Mouse (Mus musculus) hindbrain, embryonic 12.5 days (tissue): ENCODE results near the gene Mgat5. TPM values are rescaled to one million over a fixed set of nuclear protein-coding genes. Genes with fewer than 3 reads are reported as not detected.

Experiments
- ATAC-seq: fragments of 200-750 bp; cut with Nextera tagmentation; 2 replicates; pipeline ENCODE4 v1.8.0; 2017; ENCODE audit warnings: moderate TSS enrichment; ENCODE audit not compliant: low FRiP score
- H3K27ac ChIP-seq: fragments of 300-500 bp; sonication (generic); 2 replicates; pipeline ENCODE4 v1.5.1; 2016; ENCODE audit warnings: mild to moderate bottlenecking
- H3K27me3 ChIP-seq: fragments of 300-500 bp; sonication (generic); 2 replicates; pipeline ENCODE4 v1.6.1; 2016; ENCODE audit warnings: mild to moderate bottlenecking
- H3K36me3 ChIP-seq: fragments of 300-500 bp; sonication (generic); 2 replicates; pipeline ENCODE4 v1.6.1; 2016; ENCODE audit warnings: mild to moderate bottlenecking
- H3K4me1 ChIP-seq: fragments of 300-500 bp; sonication (generic); 2 replicates; pipeline ENCODE4 v1.6.1; 2016
- H3K4me2 ChIP-seq: fragments of 300-500 bp; sonication (generic); replicated peaks from 2 replicates; pipeline ENCODE4 v1.6.1; 2016; ENCODE audit warnings: mild to moderate bottlenecking
- H3K4me3 ChIP-seq: fragments of 300-500 bp; sonication (generic); 2 replicates; pipeline ENCODE4 v1.5.1; 2016; ENCODE audit warnings: mild to moderate bottlenecking
- H3K9ac ChIP-seq: fragments of 300-500 bp; sonication (generic); 2 replicates; pipeline ENCODE4 v1.6.1; 2016; ENCODE audit warnings: mild to moderate bottlenecking, moderate library complexity
- H3K9me3 ChIP-seq: fragments of 300-500 bp; sonication (generic); replicated peaks from 2 replicates; pipeline ENCODE4 v1.6.1; 2016; ENCODE audit warnings: mild to moderate bottlenecking
- WGBS: fragments of 180-500 bp; shearing (Covaris S2); methylation state at CpG from one replicate; pipeline ENCODE4 v1.1.7; 2016; 5-methylcytosine and 5-hydroxymethylcytosine counted together
- polyA plus RNA-seq: library from polyadenylated mRNA; unstranded; fragments of >200 nt; fragmentation: Nextera tagmentation; extraction: Ambion mirVana; gene quantifications from 2 replicates; pipeline ENCODE4 v1.2.1, GENCODE M21; 2016

Mgat5 gene
- polyA plus RNA-seq, 1 experiment from 2014 or later: 10.3 TPM

GRCm38 (mm10) chr1:127414500-127414899 lies 209.7 kb downstream of the Mgat5 start:
- Histone ChIP-seq H3K4me3 (no peak overlapping the region), H3K27ac (peak overlapping the region; percentile 30; the same call in 1 of the 2 replicates), H3K9me3 (no peaks in the 10 kb centered on the region), H3K4me2 (no peak overlapping the region), H3K9ac (no peak overlapping the region), H3K4me1 (peaks cover 20% of the 10 kb centered on the region), H3K36me3 (peaks cover 23% of the 10 kb centered on the region), H3K27me3 (no peaks in the 10 kb centered on the region)
- no peak for ATAC-seq
- 50% methylated on average over 7 of the region's 7 CpGs for WGBS

GRCm38 (mm10) chr1:127415896-127416295 lies 211.1 kb downstream of the Mgat5 start:
- H3K4me3 ChIP-seq: no peak overlapping the region
- ATAC-seq: no peak
- no peak overlapping the region for H3K9ac ChIP-seq
- H3K4me2 ChIP-seq: no peak overlapping the region
- H3K4me1 ChIP-seq: peaks cover 31% of the 10 kb centered on the region
- no peaks in the 10 kb centered on the region for H3K27me3 ChIP-seq
- no peak overlapping the region for H3K27ac ChIP-seq
- WGBS: 76% methylated on average over 1 of the region's 1 CpGs
- H3K9me3 ChIP-seq: no peaks in the 10 kb centered on the region
- peaks cover 23% of the 10 kb centered on the region for H3K36me3 ChIP-seq

GRCm38 (mm10) chr1:127416971-127417370 lies 212.2 kb downstream of the Mgat5 start:
- WGBS: 86% methylated on average over 1 of the region's 1 CpGs
- no peaks in the 10 kb centered on the region for H3K9me3 ChIP-seq
- H3K4me3 ChIP-seq: no peak overlapping the region
- no peak for ATAC-seq
- no peak overlapping the region for H3K9ac ChIP-seq
- no peaks in the 10 kb centered on the region for H3K27me3 ChIP-seq
- H3K27ac ChIP-seq: no peak overlapping the region
- peaks cover 23% of the 10 kb centered on the region for H3K36me3 ChIP-seq
- no peak overlapping the region for H3K4me2 ChIP-seq
- peaks cover 28% of the 10 kb centered on the region for H3K4me1 ChIP-seq

- Histone ChIP-seq H3K9me3 (no peaks in the 10 kb centered on the region), H3K36me3 (peaks cover 11% of the 10 kb centered on the region; the same call in 1 of the 2 replicates), H3K9ac (no peak overlapping the region), H3K27ac (no peak overlapping the region), H3K27me3 (no peaks in the 10 kb centered on the region), H3K4me1 (peaks cover 27% of the 10 kb centered on the region), H3K4me2 (no peak overlapping the region), H3K4me3 (no peak overlapping the region)
- no peak for ATAC-seq
- 56% methylated on average over 4 of the region's 4 CpGs for WGBS
Observed at GRCm38 (mm10) chr1:127418916-127419575, 214.2 kb downstream of the Mgat5 start.

GRCm38 (mm10) chr1:127419581-127419980 lies 214.8 kb downstream of the Mgat5 start:
- Histone ChIP-seq H3K4me3 (no peak overlapping the region), H3K36me3 (peaks cover 11% of the 10 kb centered on the region; the same call in 1 of the 2 replicates), H3K4me2 (no peak overlapping the region), H3K4me1 (peaks cover 32% of the 10 kb centered on the region), H3K9ac (no peak overlapping the region), H3K9me3 (no peaks in the 10 kb centered on the region), H3K27me3 (no peaks in the 10 kb centered on the region), H3K27ac (no peak overlapping the region)
- no peak for ATAC-seq
- 30% methylated on average over 7 of the region's 7 CpGs for WGBS

- 41% methylated on average over 13 of the region's 13 CpGs for WGBS
- peaks cover 34% of the 10 kb centered on the region for H3K4me1 ChIP-seq
- peak; percentile 69 for ATAC-seq
Observed at GRCm38 (mm10) chr1:127420383-127420782, 215.6 kb downstream of the Mgat5 start.

GRCm38 (mm10) chr1:127420795-127421194 lies 216.0 kb downstream of the Mgat5 start:
- peak; percentile 36 for ATAC-seq
- Histone ChIP-seq H3K27me3 (no peaks in the 10 kb centered on the region), H3K27ac (peak overlapping the region; percentile 18; the same call in 1 of the 2 replicates), H3K9me3 (no peaks in the 10 kb centered on the region), H3K4me1 (peaks cover 34% of the 10 kb centered on the region), H3K4me3 (no peak overlapping the region), H3K36me3 (peaks cover 7% of the 10 kb centered on the region; the same call in 1 of the 2 replicates), H3K4me2 (0 out of 2 replicates have a peak overlapping the region, but pooled peaks have one; percentile 17), H3K9ac (no peak overlapping the region)
- 60% methylated on average over 14 of the region's 15 CpGs for WGBS

More at GRCm38 (mm10) chr1:127420383-127420782, 215.6 kb downstream of the Mgat5 start:
- H3K9ac ChIP-seq: no peak overlapping the region
- H3K27me3 ChIP-seq: no peaks in the 10 kb centered on the region
- peak overlapping the region; percentile 18; the same call in 1 of the 2 replicates for H3K27ac ChIP-seq
- H3K4me2 ChIP-seq: 0 out of 2 replicates have a peak overlapping the region, but pooled peaks have one; percentile 17
- no peak overlapping the region for H3K4me3 ChIP-seq
- H3K36me3 ChIP-seq: peaks cover 11% of the 10 kb centered on the region; the same call in 1 of the 2 replicates
- H3K9me3 ChIP-seq: no peaks in the 10 kb centered on the region

- Histone ChIP-seq H3K4me2 (no peak overlapping the region), H3K36me3 (peaks cover 5% of the 10 kb centered on the region; the same call in 1 of the 2 replicates), H3K9ac (no peak overlapping the region), H3K27ac (no peak overlapping the region), H3K27me3 (no peaks in the 10 kb centered on the region), H3K9me3 (no peaks in the 10 kb centered on the region), H3K4me3 (no peak overlapping the region), H3K4me1 (peaks cover 34% of the 10 kb centered on the region)
- no peak for ATAC-seq
- WGBS: 85% methylated on average over 4 of the region's 4 CpGs
Observed at GRCm38 (mm10) chr1:127422565-127422964, 217.8 kb downstream of the Mgat5 start.

- 42% methylated on average over 6 of the region's 6 CpGs for WGBS
- H3K4me3 ChIP-seq: no peak overlapping the region
- peak; percentile 67 for ATAC-seq
- H3K4me2 ChIP-seq: no peak overlapping the region
- H3K27ac ChIP-seq: no peak overlapping the region
- H3K9me3 ChIP-seq: no peaks in the 10 kb centered on the region
- no peak overlapping the region for H3K9ac ChIP-seq
- H3K4me1 ChIP-seq: peaks cover 22% of the 10 kb centered on the region
- no peaks in the 10 kb centered on the region for H3K36me3 ChIP-seq
- no peaks in the 10 kb centered on the region for H3K27me3 ChIP-seq
Observed at GRCm38 (mm10) chr1:127425021-127425532, 220.3 kb downstream of the Mgat5 start.

GRCm38 (mm10) chr1:127430290-127430689 lies 225.5 kb downstream of the Mgat5 start:
- Histone ChIP-seq H3K4me3 (no peak overlapping the region), H3K4me2 (no peak overlapping the region), H3K9ac (no peak overlapping the region), H3K27me3 (no peaks in the 10 kb centered on the region), H3K4me1 (peaks cover 3% of the 10 kb centered on the region), H3K27ac (no peak overlapping the region), H3K36me3 (no peaks in the 10 kb centered on the region), H3K9me3 (no peaks in the 10 kb centered on the region)
- ATAC-seq: no peak
- WGBS: 82% methylated on average over 7 of the region's 7 CpGs

GRCm38 (mm10) chr1:127434829-127435228 lies 230.0 kb downstream of the Mgat5 start:
- ATAC-seq: no peak
- Histone ChIP-seq H3K4me1 (peaks cover 3% of the 10 kb centered on the region), H3K4me3 (no peak overlapping the region), H3K9ac (no peak overlapping the region), H3K36me3 (no peaks in the 10 kb centered on the region), H3K4me2 (no peak overlapping the region), H3K27ac (no peak overlapping the region), H3K9me3 (no peaks in the 10 kb centered on the region), H3K27me3 (no peaks in the 10 kb centered on the region)
- WGBS: 89% methylated on average over 4 of the region's 4 CpGs

- Histone ChIP-seq H3K9ac (no peak overlapping the region), H3K36me3 (no peaks in the 10 kb centered on the region), H3K4me3 (no peak overlapping the region), H3K27me3 (no peaks in the 10 kb centered on the region), H3K4me2 (no peak overlapping the region), H3K27ac (no peak overlapping the region), H3K9me3 (no peaks in the 10 kb centered on the region), H3K4me1 (peaks cover 3% of the 10 kb centered on the region)
- ATAC-seq: no peak
- WGBS: 79% methylated on average over 6 of the region's 6 CpGs
Observed at GRCm38 (mm10) chr1:127437091-127437490, 232.3 kb downstream of the Mgat5 start.
